ENCODE assay signal across 22 mouse cellular contexts in genomic region chr3:22948168-22948768, GRCm38 (mm10).
DNase-seq lines count a peak whose midpoint lies in the region; ATAC-seq and TF ChIP-seq lines count a peak whose summit lies in the region.
"Had no signal": no experiment of that assay in that cellular context is flagged by ENCODE, and none has a peak within 500 bp of the region (broad histone marks: within the 10 kb centered on the region; RNA-seq: fewer than 3 reads in every experiment).

No protein-coding gene starts in this region.

- H3K27me3 ChIP-seq in embryonic facial prominence, embryonic 13.5 days, result no peaks in the 10 kb centered on the region
- H3K27me3 ChIP-seq in embryonic facial prominence, embryonic 10.5 days (replicated peaks; ENCODE audit: low read depth, poor library complexity, severe bottlenecking), result no peaks in the 10 kb centered on the region
- H3K27me3 ChIP-seq in lung, embryonic 14.5 days (ENCODE audit: insufficient read depth, low read length), result no peaks in the 10 kb centered on the region
- no peaks in the 10 kb centered on the region for H3K27me3 ChIP-seq in neural tube, embryonic 15.5 days (replicated peaks)
- no peaks in the 10 kb centered on the region for H3K27me3 ChIP-seq in forebrain, embryonic 16.5 days (replicated peaks; ENCODE audit: control insufficient read depth, insufficient read depth, low read length)
- H3K27me3 ChIP-seq: forebrain, embryonic 13.5 days; hindbrain, embryonic 12.5 days had no signal

- no peak overlapping the region for H3K4me3 ChIP-seq in embryonic facial prominence, embryonic 13.5 days
- no peak overlapping the region for H3K4me3 ChIP-seq in embryonic facial prominence, embryonic 10.5 days
- H3K4me3 ChIP-seq in lung, embryonic 14.5 days (ENCODE audit: low read depth, low read length), result no peak overlapping the region
- no peak overlapping the region for H3K4me3 ChIP-seq in lung, adult 2 months (replicated peaks; ENCODE audit: extremely low read depth, low read depth, low read length)
- no peak overlapping the region for H3K4me3 ChIP-seq in neural tube, embryonic 15.5 days (replicated peaks)
- H3K4me3 ChIP-seq in forebrain, embryonic 16.5 days (replicated peaks; ENCODE audit: low read length), result no peak overlapping the region
- H3K4me3 ChIP-seq: forebrain, embryonic 13.5 days; heart, embryonic 10.5 days; hindbrain, embryonic 12.5 days had no signal

- no peaks in the 10 kb centered on the region for H3K36me3 ChIP-seq in embryonic facial prominence, embryonic 13.5 days
- no peaks in the 10 kb centered on the region for H3K36me3 ChIP-seq in embryonic facial prominence, embryonic 10.5 days (replicated peaks)
- H3K36me3 ChIP-seq in lung, embryonic 14.5 days (ENCODE audit: insufficient read depth), result no peaks in the 10 kb centered on the region
- no peaks in the 10 kb centered on the region for H3K36me3 ChIP-seq in neural tube, embryonic 15.5 days
- H3K36me3 ChIP-seq in forebrain, embryonic 16.5 days (ENCODE audit: control insufficient read depth, insufficient read depth), result no peaks in the 10 kb centered on the region
- H3K36me3 ChIP-seq: G1E; heart, embryonic 10.5 days; hindbrain, embryonic 12.5 days had no signal

- peaks cover 6% of the 10 kb centered on the region; the same call in 1 of the 2 replicates for H3K4me1 ChIP-seq in embryonic facial prominence, embryonic 13.5 days
- H3K4me1 ChIP-seq in embryonic facial prominence, embryonic 10.5 days, result no peaks in the 10 kb centered on the region
- H3K4me1 ChIP-seq in lung, embryonic 14.5 days (ENCODE audit: insufficient read depth), result no peaks in the 10 kb centered on the region
- H3K4me1 ChIP-seq in lung, adult 2 months (ENCODE audit: control insufficient read depth, insufficient read depth, low read length), result no peaks in the 10 kb centered on the region
- H3K4me1 ChIP-seq in neural tube, embryonic 15.5 days, result no peaks in the 10 kb centered on the region
- no peaks in the 10 kb centered on the region for H3K4me1 ChIP-seq in forebrain, embryonic 16.5 days (replicated peaks; ENCODE audit: control insufficient read depth, insufficient read depth, low read length)
- H3K4me1 ChIP-seq: forebrain, embryonic 13.5 days; heart, embryonic 10.5 days; hindbrain, embryonic 12.5 days had no signal

- no peak overlapping the region for H3K27ac ChIP-seq in embryonic facial prominence, embryonic 13.5 days
- H3K27ac ChIP-seq in embryonic facial prominence, embryonic 10.5 days (replicated peaks), result no peak overlapping the region
- no peak overlapping the region for H3K27ac ChIP-seq in lung, embryonic 14.5 days (ENCODE audit: low read depth)
- H3K27ac ChIP-seq in neural tube, embryonic 15.5 days (replicated peaks), result no peak overlapping the region
- H3K27ac ChIP-seq in forebrain, embryonic 16.5 days (ENCODE audit: low read length), result no peak overlapping the region
- H3K27ac ChIP-seq: forebrain, embryonic 13.5 days; heart, embryonic 10.5 days; hindbrain, embryonic 12.5 days had no signal

- no peak for ATAC-seq in embryonic facial prominence, embryonic 13.5 days (ENCODE audit: insufficient number of reproducible peaks, insufficient read depth, low FRiP score, low TSS enrichment, low read depth)
- peak; percentile 94 for ATAC-seq in lung, embryonic 14.5 days (ENCODE audit: insufficient read depth)
- ATAC-seq in neural tube, embryonic 15.5 days (ENCODE audit: low FRiP score), result 0 out of 2 replicates have a peak, but pooled peaks have one; percentile 17
- no peak for ATAC-seq in forebrain, embryonic 16.5 days
- ATAC-seq: CD4-positive, CD25-positive, alpha-beta regulatory T cell, adult 4 months; forebrain, embryonic 13.5 days had no signal

- 0 out of 2 replicates have a peak overlapping the region, but pooled peaks have one; percentile 14 for H3K4me2 ChIP-seq in embryonic facial prominence, embryonic 13.5 days
- no peak overlapping the region for H3K4me2 ChIP-seq in lung, embryonic 14.5 days
- no peak overlapping the region for H3K4me2 ChIP-seq in neural tube, embryonic 15.5 days
- no peak overlapping the region for H3K4me2 ChIP-seq in forebrain, embryonic 16.5 days (ENCODE audit: low read length)
- H3K4me2 ChIP-seq: forebrain, embryonic 13.5 days; hindbrain, embryonic 12.5 days had no signal

- no peak for TF ChIP-seq CTCF in lung, embryonic 14.5 days (IDR thresholded peaks at IDR 0.05; ENCODE audit: low read depth)
- TF ChIP-seq CTCF in lung, adult 2 months (IDR thresholded peaks at IDR 0.05; ENCODE audit: insufficient read depth, low read length), result no peak

- no peaks in the 10 kb centered on the region for H3K9me3 ChIP-seq in embryonic facial prominence, embryonic 13.5 days
- 0 out of 2 replicates have a peak, but pooled peaks cover 3% of the 10 kb centered on the region for H3K9me3 ChIP-seq in embryonic facial prominence, embryonic 10.5 days
- no peaks in the 10 kb centered on the region for H3K9me3 ChIP-seq in lung, embryonic 14.5 days (ENCODE audit: low read depth, low read length)
- H3K9me3 ChIP-seq in neural tube, embryonic 15.5 days (replicated peaks), result no peaks in the 10 kb centered on the region
- no peaks in the 10 kb centered on the region for H3K9me3 ChIP-seq in forebrain, embryonic 16.5 days (ENCODE audit: control insufficient read depth, low read length)
- H3K9me3 ChIP-seq: forebrain, embryonic 13.5 days; G1E; heart, embryonic 10.5 days; hindbrain, embryonic 12.5 days had no signal

- DNase-seq in embryonic facial prominence, embryonic 10.5 days (ENCODE audit: low spot score), result no peak
- DNase-seq in lung, embryonic 14.5 days, result peak; percentile 71
- DNase-seq in lung, adult 2 months, result no peak
- DNase-seq in neural tube, embryonic 10.5 days (ENCODE audit: extremely low spot score, low spot score), result no peak
- DNase-seq in left cerebral cortex, adult 11 months (ENCODE audit: low spot score), result no peak
- DNase-seq: adrenal gland, adult 8-10 months; adrenal gland, postnatal 36 days; B cell, adult 2 months; cerebellum, adult 2 months; cerebellum, postnatal 10 days; gastrocnemius, postnatal 36 days; heart, adult 18-20 months; heart, postnatal 10 days; heart, postnatal 4 days had no signal

- no peak overlapping the region for H3K9ac ChIP-seq in embryonic facial prominence, embryonic 13.5 days
- no peak overlapping the region for H3K9ac ChIP-seq in lung, embryonic 14.5 days
- no peak overlapping the region for H3K9ac ChIP-seq in neural tube, embryonic 15.5 days (replicated peaks)
- no peak overlapping the region for H3K9ac ChIP-seq in forebrain, embryonic 16.5 days (replicated peaks; ENCODE audit: low read depth, low read length)
- H3K9ac ChIP-seq: forebrain, embryonic 13.5 days; hindbrain, embryonic 12.5 days had no signal

- no peak for TF ChIP-seq POLR2A in lung, adult 2 months (IDR thresholded peaks at IDR 0.05; ENCODE audit: borderline replicate concordance, extremely low read depth, low read depth, low read length)

- WGBS in embryonic facial prominence, embryonic 13.5 days, result 18% methylated on average over 5 of the region's 5 CpGs
- 67% methylated on average over 5 of the region's 5 CpGs for WGBS in embryonic facial prominence, embryonic 10.5 days
- WGBS in lung, embryonic 14.5 days, result 32% methylated on average over 5 of the region's 5 CpGs
- 51% methylated on average over 5 of the region's 5 CpGs for WGBS in lung, adult 2 months
- 65% methylated on average over 5 of the region's 5 CpGs for WGBS in neural tube, embryonic 15.5 days
- 57% methylated on average over 5 of the region's 5 CpGs for WGBS in forebrain, embryonic 16.5 days

Comparison
In these comparisons a context has a peak if more than half of its experiments do, and no peak if none do; other contexts are left out.
1. ATAC-seq: peak in lung, embryonic 14.5 days (single experiment) and neural tube, embryonic 15.5 days (single experiment); none in embryonic facial prominence, embryonic 13.5 days (single experiment) and forebrain, embryonic 16.5 days (single experiment).